Mouse (Mus musculus): ENCODE results near the gene Asb16. TPM values are rescaled to one million over a fixed set of nuclear protein-coding genes. Genes with fewer than 3 reads are reported as not detected.

Asb16 gene
- total and polyA plus RNA-seq, 3 experiments, result 0.74 to 1.1 (median 0.89) TPM

DNA sequence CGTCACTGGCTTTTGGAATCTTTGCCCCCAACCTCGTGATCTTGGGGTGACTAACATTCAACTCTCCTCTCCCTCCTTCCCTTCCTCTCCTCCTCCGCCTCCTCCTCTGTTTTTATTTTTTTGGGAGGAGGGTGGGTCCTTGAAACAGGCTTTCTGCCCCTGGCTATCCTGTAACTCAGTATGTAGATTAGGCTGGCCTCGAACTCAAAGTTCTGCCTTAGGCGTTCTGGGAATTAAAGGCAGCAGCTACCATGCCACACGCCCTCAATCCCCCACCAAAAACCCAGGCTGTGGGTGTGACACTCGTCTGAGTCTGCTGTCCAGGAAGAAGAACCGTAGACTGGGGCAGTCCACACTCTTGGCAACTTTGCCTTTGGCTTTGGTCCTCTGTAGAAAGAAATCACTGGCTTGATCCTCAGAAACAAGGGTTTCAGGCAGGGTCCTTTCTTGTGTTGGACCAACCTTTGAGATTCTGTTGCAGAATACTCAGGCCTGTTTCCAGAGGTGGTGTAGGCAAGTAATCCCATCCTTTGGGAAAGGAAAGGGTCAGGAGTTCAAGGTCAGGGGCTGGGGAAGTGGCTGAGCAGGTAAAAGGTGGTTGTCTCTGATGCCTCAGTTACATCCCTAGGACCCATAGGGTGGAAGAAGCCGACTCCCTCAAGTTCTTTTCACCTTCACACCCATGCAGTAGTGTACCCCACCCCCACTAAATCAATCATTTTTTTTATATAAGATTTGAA lies 19.0 kb upstream of the Asb16 start:
- Histone ChIP-seq H3K27ac (no peak overlapping the region), H3K9ac (ENCODE audit: low read depth, low read length) (no peak overlapping the region), H3K4me3 (no peak overlapping the region; the same call in 1 of the 2 replicates), H3K79me2 (replicated peaks; ENCODE audit: control insufficient read depth, insufficient read depth, low read length) (no peaks in the 10 kb centered on the region), H3K27me3 (ENCODE audit: control insufficient read depth, insufficient read depth, low read length) (no peaks in the 10 kb centered on the region), H3K4me1 (ENCODE audit: control insufficient read depth, insufficient read depth, low read length) (peaks cover 2% of the 10 kb centered on the region), H3K36me3 (ENCODE audit: control insufficient read depth, insufficient read depth, low read length) (no peaks in the 10 kb centered on the region)
- intact Hi-C loops (cut with DNase I), result loop anchor here (1.0 to 5.0 kb wide), 4 partner anchors 17 to 161 kb away; partner anchors contain the start of genes G6pc3 and Lsm12
- no peak for DNase-seq
- TF ChIP-seq POLR2A (IDR thresholded peaks at IDR 0.05; ENCODE audit: insufficient read depth, low read depth, low read length) (no peak), CTCF (IDR thresholded peaks at IDR 0.05) (no peak), EP300 (IDR thresholded peaks at IDR 0.05; ENCODE audit: insufficient read depth, low read depth, low read length) (no peak)
- WGBS, result 16% methylated on average over 9 of the region's 9 CpGs

DNA sequence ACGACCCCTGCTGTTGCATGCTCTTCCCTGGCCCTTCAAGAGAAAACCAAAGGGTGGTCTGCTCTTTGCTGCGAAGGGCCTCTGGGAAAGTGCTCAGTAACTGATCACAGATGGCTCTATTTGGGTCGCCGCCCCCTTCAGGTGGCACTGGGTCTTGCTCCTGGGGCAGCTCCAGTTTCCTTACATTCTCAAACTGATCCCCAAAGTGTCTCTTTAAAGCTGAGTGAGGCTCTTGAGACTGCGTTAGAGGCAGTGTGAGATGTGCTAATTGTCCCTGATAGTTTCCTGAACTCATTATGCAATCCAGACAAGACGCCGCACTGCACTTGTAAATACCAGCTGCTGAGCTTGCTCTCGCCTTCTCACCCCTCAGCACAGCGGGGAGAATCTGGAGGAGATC lies 11.0 kb upstream of the Asb16 start:
- no peak for DNase-seq
- no peaks in the 10 kb centered on the region for H3K36me3 ChIP-seq (ENCODE audit: control insufficient read depth, insufficient read depth, low read length)
- H3K27me3 ChIP-seq (ENCODE audit: control insufficient read depth, insufficient read depth, low read length), result no peaks in the 10 kb centered on the region
- H3K79me2 ChIP-seq (replicated peaks; ENCODE audit: control insufficient read depth, insufficient read depth, low read length), result no peaks in the 10 kb centered on the region
- no peak overlapping the region for H3K4me3 ChIP-seq
- peaks cover 3% of the 10 kb centered on the region; the same call in 1 of the 2 replicates for H3K4me1 ChIP-seq (ENCODE audit: control insufficient read depth, insufficient read depth, low read length)
- intact Hi-C loops (cut with DNase I), result no loop called here
- no peak overlapping the region for H3K27ac ChIP-seq
- H3K9ac ChIP-seq (ENCODE audit: low read depth, low read length), result no peak overlapping the region
- 61% methylated on average over 9 of the region's 9 CpGs for WGBS
- TF ChIP-seq CTCF (IDR thresholded peaks at IDR 0.05) (peak; percentile 47), POLR2A (IDR thresholded peaks at IDR 0.05; ENCODE audit: insufficient read depth, low read depth, low read length) (no peak)

DNA sequence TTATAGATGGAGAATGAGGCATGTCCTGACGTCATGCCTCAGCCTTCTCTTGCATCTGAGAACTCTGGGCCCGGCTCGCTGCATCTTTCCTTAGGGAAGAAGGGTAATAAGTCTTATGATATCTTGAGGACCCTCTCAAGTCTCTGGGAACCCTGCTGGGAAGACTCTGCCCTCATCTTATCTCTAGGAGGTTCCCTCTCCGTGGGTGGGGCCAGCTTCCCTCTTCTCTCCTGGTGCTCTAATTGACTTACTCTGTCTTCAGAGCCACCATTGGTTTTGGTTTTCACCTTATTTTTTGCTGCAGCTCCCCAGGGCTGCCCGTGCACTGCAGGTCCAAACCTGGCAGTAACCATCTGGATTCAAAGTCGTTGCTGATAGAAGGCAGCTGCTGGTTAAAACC lies 10.4 kb upstream of the Asb16 start:
- TF ChIP-seq POLR2A (IDR thresholded peaks at IDR 0.05; ENCODE audit: insufficient read depth, low read depth, low read length), result no peak
- no peak for TF ChIP-seq CTCF (IDR thresholded peaks at IDR 0.05)
- TF ChIP-seq EP300 (IDR thresholded peaks at IDR 0.05; ENCODE audit: insufficient read depth, low read depth, low read length), result no peak
- no peak for DNase-seq
- no peaks in the 10 kb centered on the region for H3K79me2 ChIP-seq (replicated peaks; ENCODE audit: control insufficient read depth, insufficient read depth, low read length)
- H3K27ac ChIP-seq, result no peak overlapping the region
- H3K9ac ChIP-seq (ENCODE audit: low read depth, low read length), result no peak overlapping the region
- H3K4me1 ChIP-seq (ENCODE audit: control insufficient read depth, insufficient read depth, low read length), result peaks cover 3% of the 10 kb centered on the region; the same call in 1 of the 2 replicates
- no peaks in the 10 kb centered on the region for H3K27me3 ChIP-seq (ENCODE audit: control insufficient read depth, insufficient read depth, low read length)
- intact Hi-C loops (cut with DNase I), result no loop called here
- no peaks in the 10 kb centered on the region for H3K36me3 ChIP-seq (ENCODE audit: control insufficient read depth, insufficient read depth, low read length)
- 75% methylated on average over 6 of the region's 6 CpGs for WGBS
- H3K4me3 ChIP-seq, result no peak overlapping the region

DNA sequence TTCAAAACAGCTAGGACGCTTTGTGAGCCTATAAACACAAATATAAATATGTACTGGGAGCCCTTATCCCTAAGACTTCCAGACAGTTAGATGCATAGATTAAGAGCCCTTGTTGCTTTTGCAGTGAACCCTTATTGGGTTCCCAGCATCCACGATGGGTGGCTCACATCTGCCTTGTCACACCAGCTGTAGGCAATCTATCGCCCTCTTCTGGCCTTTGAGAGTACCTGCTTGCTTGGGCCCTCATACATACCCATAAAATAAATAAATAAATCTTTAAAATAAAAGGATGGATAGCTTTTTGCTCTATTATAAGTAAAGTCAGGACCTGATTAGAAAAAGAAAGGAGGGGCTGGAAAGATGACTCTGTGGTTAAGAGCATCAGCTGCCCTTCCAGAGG lies 10.0 kb upstream of the Asb16 start:
- H3K9ac ChIP-seq (ENCODE audit: low read depth, low read length), result no peak overlapping the region
- intact Hi-C loops (cut with DNase I), result no loop called here
- DNase-seq, result no peak
- no peak overlapping the region for H3K27ac ChIP-seq
- 92% methylated on average over 3 of the region's 3 CpGs for WGBS
- no peak for TF ChIP-seq POLR2A (IDR thresholded peaks at IDR 0.05; ENCODE audit: insufficient read depth, low read depth, low read length)
- TF ChIP-seq CTCF (IDR thresholded peaks at IDR 0.05), result peak; percentile 43
- no peaks in the 10 kb centered on the region for H3K27me3 ChIP-seq (ENCODE audit: control insufficient read depth, insufficient read depth, low read length)
- H3K36me3 ChIP-seq (ENCODE audit: control insufficient read depth, insufficient read depth, low read length), result no peaks in the 10 kb centered on the region
- H3K4me1 ChIP-seq (ENCODE audit: control insufficient read depth, insufficient read depth, low read length), result peaks cover 3% of the 10 kb centered on the region; the same call in 1 of the 2 replicates
- no peaks in the 10 kb centered on the region for H3K79me2 ChIP-seq (replicated peaks; ENCODE audit: control insufficient read depth, insufficient read depth, low read length)
- no peak overlapping the region for H3K4me3 ChIP-seq

DNA sequence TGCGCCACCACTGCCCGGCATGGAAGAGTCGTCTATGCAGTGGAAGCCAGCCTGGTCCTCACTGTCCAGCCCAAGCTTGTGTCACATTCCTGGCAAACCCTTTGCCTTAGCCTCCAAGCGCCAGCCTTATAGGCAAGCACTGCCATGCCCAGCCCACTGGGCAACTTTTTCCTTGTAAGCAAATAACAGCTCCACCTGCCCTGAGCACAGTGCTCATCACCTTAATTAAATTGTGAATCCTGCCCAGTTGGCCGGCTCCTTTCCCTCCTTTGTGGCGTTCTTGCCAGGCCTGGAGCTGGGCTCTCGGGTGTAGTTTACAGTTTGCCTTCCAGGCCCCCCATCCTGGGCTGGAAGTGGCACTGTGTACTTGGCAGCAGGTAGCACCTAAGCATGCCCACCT lies 5.3 kb upstream of the Asb16 start:
- H3K27ac ChIP-seq, result no peak overlapping the region
- no peak overlapping the region for H3K4me3 ChIP-seq
- TF ChIP-seq EP300 (IDR thresholded peaks at IDR 0.05; ENCODE audit: insufficient read depth, low read depth, low read length) (no peak), POLR2A (IDR thresholded peaks at IDR 0.05; ENCODE audit: insufficient read depth, low read depth, low read length) (no peak)
- no peaks in the 10 kb centered on the region; the same call in 1 of the 2 replicates for H3K4me1 ChIP-seq (ENCODE audit: control insufficient read depth, insufficient read depth, low read length)
- no peak for DNase-seq
- intact Hi-C loops (cut with DNase I), result no loop called here
- H3K36me3 ChIP-seq (ENCODE audit: control insufficient read depth, insufficient read depth, low read length), result no peaks in the 10 kb centered on the region
- H3K27me3 ChIP-seq (ENCODE audit: control insufficient read depth, insufficient read depth, low read length), result no peaks in the 10 kb centered on the region
- no peaks in the 10 kb centered on the region for H3K79me2 ChIP-seq (replicated peaks; ENCODE audit: control insufficient read depth, insufficient read depth, low read length)
- 95% methylated on average over 7 of the region's 7 CpGs for WGBS
- no peak overlapping the region for H3K9ac ChIP-seq (ENCODE audit: low read depth, low read length)

DNA sequence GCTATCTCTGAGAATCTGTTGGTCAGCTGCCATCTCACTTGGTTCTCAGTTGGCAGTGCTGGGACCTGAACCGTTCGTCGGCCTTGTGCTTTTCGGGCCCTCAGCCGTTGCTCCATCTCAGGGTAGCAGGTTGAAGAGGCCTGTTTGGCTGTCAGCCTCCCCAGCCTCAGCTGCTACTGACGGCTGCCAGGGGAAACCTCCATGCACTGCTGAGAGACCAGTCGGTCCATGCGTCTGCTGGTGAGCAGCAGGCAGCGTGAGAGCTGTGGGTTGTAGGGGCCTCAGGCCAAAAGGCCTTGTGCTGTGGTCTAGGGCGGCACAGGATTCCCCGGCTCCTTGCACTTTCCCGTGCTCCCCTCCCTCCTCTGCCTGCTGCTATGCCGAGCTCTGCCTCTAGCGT lies 2.7 kb upstream of the Asb16 start:
- Histone ChIP-seq H3K79me2 (replicated peaks; ENCODE audit: control insufficient read depth, insufficient read depth, low read length) (no peaks in the 10 kb centered on the region), H3K36me3 (ENCODE audit: control insufficient read depth, insufficient read depth, low read length) (no peaks in the 10 kb centered on the region), H3K27ac (no peak overlapping the region), H3K9ac (ENCODE audit: low read depth, low read length) (no peak overlapping the region), H3K4me3 (no peak overlapping the region), H3K4me1 (ENCODE audit: control insufficient read depth, insufficient read depth, low read length) (no peaks in the 10 kb centered on the region; the same call in 1 of the 2 replicates), H3K27me3 (ENCODE audit: control insufficient read depth, insufficient read depth, low read length) (no peaks in the 10 kb centered on the region)
- 79% methylated on average over 14 of the region's 14 CpGs for WGBS
- DNase-seq, result no peak
- intact Hi-C loops (cut with DNase I), result loop anchor here (5.0 kb wide), 1 partner anchor 109 kb away; the partner anchor contains the start of gene Tmem101
- no peak for TF ChIP-seq CTCF (IDR thresholded peaks at IDR 0.05)
- no peak for TF ChIP-seq EP300 (IDR thresholded peaks at IDR 0.05; ENCODE audit: insufficient read depth, low read depth, low read length)
- TF ChIP-seq POLR2A (IDR thresholded peaks at IDR 0.05; ENCODE audit: insufficient read depth, low read depth, low read length), result no peak

Measured in heart, adult 2 months (tissue).